Mouse (Mus musculus) stomach, postnatal 0 days (tissue): ENCODE measurements at regions not wholly inside any gene's neighbourhood (a gene's known extent, or its start where the extent isn't known, plus 50 kb on each side); places are given as distances from the start of the nearest gene placed in this dataset.

ENCODE experiments used
- CTCF ChIP-seq: IDR thresholded peaks from 2 replicates; pipeline ENCODE4 v1.5.1; 2016; ENCODE audit warnings: antibody characterized with exemption, low read depth, mild to moderate bottlenecking, moderate library complexity
- EP300 ChIP-seq: optimal IDR thresholded peaks from 2 replicates; pipeline ENCODE3; 2016; ENCODE audit warnings: antibody characterized with exemption

DNA sequence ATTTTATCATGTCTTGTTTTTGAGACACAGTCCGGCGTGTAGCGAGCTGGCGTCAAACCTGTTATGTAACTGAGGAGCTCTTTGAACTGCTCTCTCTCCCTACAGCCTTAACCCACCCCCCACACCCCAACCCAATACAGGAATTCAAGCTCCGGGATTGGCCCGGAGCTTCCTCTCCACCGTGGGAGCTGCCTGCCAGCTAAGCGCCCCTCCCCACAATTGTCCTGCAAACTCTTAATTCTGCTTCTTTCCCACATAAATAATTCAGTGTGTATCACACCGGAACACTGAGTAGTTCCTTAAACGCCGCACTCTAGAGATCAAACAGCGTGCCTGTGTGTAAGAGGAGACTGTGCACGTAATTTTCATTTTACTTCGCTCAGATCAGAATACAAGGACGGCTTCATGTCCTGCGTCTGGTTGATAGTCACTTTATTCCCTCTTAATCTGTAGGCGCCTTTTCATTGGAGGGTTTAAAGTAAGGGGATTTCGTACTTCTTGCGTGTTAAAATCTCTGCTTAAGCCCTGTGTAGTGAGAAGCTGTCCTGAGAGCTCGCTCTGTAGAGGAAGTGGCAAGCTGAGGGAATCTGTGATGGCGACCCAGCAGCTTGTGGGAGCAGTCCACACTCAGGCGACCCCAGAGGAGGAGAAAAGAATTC lies 95.3 kb upstream of the Pabpc6 start:
- TF ChIP-seq CTCF = no peak
- no peak for TF ChIP-seq EP300
